Mouse (Mus musculus) kidney, postnatal 36 days (tissue): ENCODE measurements at regions not wholly inside any gene's neighbourhood (a gene's known extent, or its start where the extent isn't known, plus 50 kb on each side); places are given as distances from the start of the nearest gene placed in this dataset.
"Not testable (repeated sequence)": the region's sequence is repeated elsewhere in the genome, so short reads cannot be mapped to it uniquely, and the experiment has no call there.

Experiments used
- DNase-seq, 2 experiments: peaks; one replicate each; pipeline ENCODE4 v3.0.0; 2021 to 2022; ENCODE audit warnings: mixed read lengths in 2 of 2

- DNase-seq = no peak
Observed at GRCm38 (mm10) chr17:81319605-81320004, 122.0 kb upstream of the Gm11096 start.

GRCm38 (mm10) chr17:81316655-81317054 is 124.9 kb upstream of the Gm11096 start:
- no peak for DNase-seq

GRCm38 (mm10) chr17:81305880-81306279 is 135.7 kb upstream of the Gm11096 start:
- no peak for DNase-seq

- no peak for DNase-seq
Observed at GRCm38 (mm10) chr17:81304574-81304973, 137.0 kb upstream of the Gm11096 start.

GRCm38 (mm10) chr17:81302490-81302889 is 139.1 kb upstream of the Gm11096 start:
- DNase-seq = no peak

- no peak for DNase-seq
Observed at GRCm38 (mm10) chr17:81291829-81292228, 149.7 kb upstream of the Gm11096 start.

- no peak for DNase-seq
Observed at GRCm38 (mm10) chr17:81282543-81282942, 159.0 kb upstream of the Gm11096 start.

- peak in 1 of 2 experiments; percentile 26 for DNase-seq
Observed at GRCm38 (mm10) chr17:81270235-81270634, 171.3 kb upstream of the Gm11096 start.

GRCm38 (mm10) chr17:81261957-81262356 is 179.6 kb upstream of the Gm11096 start:
- peak in 1 of 2 experiments; percentile 8 for DNase-seq

- no peak for DNase-seq
Observed at GRCm38 (mm10) chr17:81260036-81260435, 181.5 kb upstream of the Gm11096 start.

- DNase-seq = no peak
Observed at GRCm38 (mm10) chr17:81256106-81256505, 185.5 kb upstream of the Gm11096 start.

- no peak for DNase-seq
Observed at GRCm38 (mm10) chr17:81250748-81251147, 185.9 kb upstream of the Thumpd2 start.

GRCm38 (mm10) chr17:81246156-81246555 is 181.3 kb upstream of the Thumpd2 start:
- no peak for DNase-seq

- not testable (repeated sequence) for DNase-seq
Observed at GRCm38 (mm10) chr17:81231771-81232170, 166.9 kb upstream of the Thumpd2 start.

GRCm38 (mm10) chr17:81225281-81225680 is 160.4 kb upstream of the Thumpd2 start:
- peak in 1 of 2 experiments; percentile 22 for DNase-seq

GRCm38 (mm10) chr17:81221436-81221835 is 156.6 kb upstream of the Thumpd2 start:
- DNase-seq = no peak

- no peak for DNase-seq
Observed at GRCm38 (mm10) chr17:81214844-81215243, 150.0 kb upstream of the Thumpd2 start.

- DNase-seq = no peak
Observed at GRCm38 (mm10) chr17:81212043-81212442, 147.2 kb upstream of the Thumpd2 start.

- DNase-seq = no peak
Observed at GRCm38 (mm10) chr17:81210389-81210788, 145.5 kb upstream of the Thumpd2 start.

- DNase-seq = no peak
Observed at GRCm38 (mm10) chr17:81209323-81209722, 144.4 kb upstream of the Thumpd2 start.

- no peak for DNase-seq
Observed at GRCm38 (mm10) chr17:81201052-81201451, 136.2 kb upstream of the Thumpd2 start.

GRCm38 (mm10) chr17:81194006-81194405 is 129.1 kb upstream of the Thumpd2 start:
- DNase-seq = no peak

- DNase-seq = peak; percentile 58 to 85
Observed at GRCm38 (mm10) chr17:81193230-81193871, 128.5 kb upstream of the Thumpd2 start.

- peak; percentile 13 to 73 for DNase-seq
Observed at GRCm38 (mm10) chr17:81189996-81190395, 125.1 kb upstream of the Thumpd2 start.

GRCm38 (mm10) chr17:81185685-81186084 is 120.8 kb upstream of the Thumpd2 start:
- DNase-seq = no peak
